Mouse (Mus musculus) testis, adult 2 months (tissue): Measurements from ENCODE around the gene Rsu1.

ENCODE experiments used
- CTCF ChIP-seq: fragments of 200-500 bp; IDR thresholded peaks from 2 replicates; pipeline ENCODE4 v1.5.1; 2012; ENCODE audit warnings: low read depth, mild to moderate bottlenecking, inconsistent platforms, low read length, moderate library complexity; ENCODE audit not compliant: control insufficient read depth, insufficient read depth, insufficient replicate concordance
- POLR2A ChIP-seq: fragments of 200-500 bp; IDR thresholded peaks from 2 replicates; pipeline ENCODE4 v1.6.1; 2012; ENCODE audit warnings: low read depth, mild to moderate bottlenecking, inconsistent platforms, low read length, moderate library complexity; ENCODE audit not compliant: control insufficient read depth

- TF ChIP-seq POLR2A = no peak
- no peak for TF ChIP-seq CTCF
Observed at GRCm38 (mm10) chr2:13240711-13241110, 30.5 kb downstream of the Rsu1 start.
